Mouse (Mus musculus) lung, postnatal 0 days (tissue): ENCODE measurements at regions not wholly inside any gene's neighbourhood (a gene's known extent, or its start where the extent isn't known, plus 50 kb on each side); places are given as distances from the start of the nearest gene placed in this dataset.

Experiments used
- CTCF ChIP-seq: IDR thresholded peaks from 2 replicates; pipeline ENCODE4 v1.5.1; 2016; ENCODE audit warnings: antibody characterized with exemption, mild to moderate bottlenecking
- EP300 ChIP-seq: IDR thresholded peaks from 2 replicates; pipeline ENCODE4 v1.6.1; 2016; ENCODE audit warnings: antibody characterized with exemption, mild to moderate bottlenecking, control low read depth

GRCm38 (mm10) chrX:11931432-11931831, 228.7 kb downstream of the Bcor start:
- no peak for TF ChIP-seq CTCF
- TF ChIP-seq EP300 = no peak
